Mouse (Mus musculus): ENCODE results near the gene Osbpl6.
"Not testable (repeated sequence)": the region's sequence is repeated elsewhere in the genome, so short reads cannot be mapped to it uniquely, and the experiment has no call there.

Gene Osbpl6

GRCm38 (mm10) chr2:76621724-76622123 is 215.4 kb downstream of the Osbpl6 start:
- in situ Hi-C loops (cut with MboI; ENCODE audit: unreplicated experiment in 2 of 2), result no loop called here

DNA sequence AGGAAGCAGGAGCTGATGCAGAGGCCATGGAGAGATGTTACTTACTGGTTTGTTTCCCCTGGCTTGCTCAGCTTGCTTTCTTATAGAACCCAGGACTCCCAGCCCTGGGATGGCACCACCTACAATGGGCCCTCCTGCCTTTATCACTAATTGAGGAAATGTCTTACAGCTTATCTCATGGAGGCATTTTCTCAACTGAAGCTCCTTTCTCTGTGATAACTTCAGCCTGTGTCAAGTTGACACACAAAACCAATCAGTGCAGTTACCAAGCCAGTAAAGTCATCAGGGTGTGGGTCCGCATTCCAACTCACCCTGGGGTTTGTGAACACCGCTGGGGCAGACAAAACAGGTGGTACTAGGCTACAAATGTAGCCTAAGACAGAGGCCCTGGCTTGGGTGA is 216.0 kb downstream of the Osbpl6 start:
- in situ Hi-C loops (cut with MboI; ENCODE audit: unreplicated experiment in 2 of 2), result not testable (repeated sequence)

GRCm38 (mm10) chr2:76630293-76630692 is 224.0 kb downstream of the Osbpl6 start:
- in situ Hi-C loops (cut with MboI; ENCODE audit: unreplicated experiment in 2 of 2), result no loop called here

DNA sequence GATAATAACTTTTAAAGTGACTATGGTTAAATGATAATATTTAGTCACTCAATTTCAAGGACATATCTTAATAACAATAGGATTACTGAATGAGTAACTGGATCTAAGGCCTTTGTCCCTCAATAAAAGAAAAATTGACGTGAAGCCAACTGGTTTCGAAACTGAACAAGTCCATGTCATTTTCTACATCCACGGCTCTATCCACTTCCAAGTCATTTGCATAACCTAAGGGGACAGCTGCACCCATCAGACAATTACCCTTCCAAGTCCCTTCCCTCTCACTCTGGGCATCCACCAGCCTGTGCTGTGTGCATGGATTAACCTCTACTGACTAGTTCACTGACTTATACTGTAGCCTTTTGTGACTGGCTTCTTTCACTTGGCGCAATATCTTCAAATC is 225.3 kb downstream of the Osbpl6 start:
- in situ Hi-C loops (cut with MboI; ENCODE audit: unreplicated experiment in 2 of 2), result no loop called here

GRCm38 (mm10) chr2:76639637-76640036 is 233.3 kb downstream of the Osbpl6 start:
- in situ Hi-C loops (cut with MboI; ENCODE audit: unreplicated experiment in 2 of 2), result loop anchor here in 1 of 2 experiments (10.0 kb wide), 1 partner anchor 265 kb away; no protein-coding TSS in a partner anchor

DNA sequence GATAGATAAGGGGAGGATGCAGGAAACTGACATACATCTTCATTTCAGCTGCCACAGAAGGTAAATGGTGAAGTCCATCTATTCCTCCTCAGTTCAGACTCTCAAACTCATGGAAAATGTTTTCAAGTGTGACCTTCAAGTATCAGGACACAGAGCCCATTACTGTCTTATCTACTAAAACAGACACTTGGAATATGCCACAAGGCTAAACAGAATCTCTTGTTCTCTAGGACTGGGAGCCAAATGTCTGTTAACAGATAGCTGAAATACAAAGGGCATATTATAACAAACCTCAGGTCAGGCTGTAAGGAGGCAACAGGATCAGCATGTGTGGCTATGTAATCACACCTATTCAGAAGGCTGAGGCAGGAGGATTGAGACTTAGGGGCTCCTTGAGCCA is 237.5 kb downstream of the Osbpl6 start:
- in situ Hi-C loops (cut with MboI; ENCODE audit: unreplicated experiment in 2 of 2), result loop anchor here in 1 of 2 experiments (10.0 kb wide), 1 partner anchor 269 kb away; no protein-coding TSS in a partner anchor

DNA sequence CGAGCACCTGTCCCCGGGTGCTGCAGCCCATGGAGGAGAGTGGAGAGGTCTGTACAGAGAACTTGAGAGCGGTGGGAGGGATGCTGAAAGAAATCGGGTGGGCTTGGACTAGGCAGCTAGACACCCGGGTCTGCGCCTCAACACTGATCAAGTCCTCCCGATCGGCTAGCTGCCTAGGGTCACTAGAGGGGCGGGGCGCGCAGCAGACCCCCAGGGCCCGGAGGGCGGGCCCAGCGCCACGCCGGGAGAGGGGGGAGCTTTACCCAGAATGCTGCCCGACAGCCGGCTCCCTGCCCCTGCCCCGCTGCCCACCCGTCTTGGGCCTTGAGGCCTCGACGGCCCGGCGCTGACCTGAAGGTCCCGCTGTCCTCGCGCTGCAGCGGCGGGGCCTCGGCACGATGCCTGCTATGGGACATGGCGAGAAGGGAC is 241.1 kb downstream of the Osbpl6 start:
- in situ Hi-C loops (cut with MboI; ENCODE audit: unreplicated experiment in 2 of 2), result loop anchor here in 1 of 2 experiments (10.0 kb wide), 1 partner anchor 273 kb away; no protein-coding TSS in a partner anchor

GRCm38 (mm10) chr2:76647883-76648570 is 241.7 kb downstream of the Osbpl6 start, which contains the start of the genes Prkra and Pjvk:
Gene Prkra (minus strand): TSS chr2:76648015.
Gene Pjvk (plus strand): TSS chr2:76648476.
- in situ Hi-C loops (cut with MboI; ENCODE audit: unreplicated experiment in 2 of 2), result loop anchor here in 1 of 2 experiments (10.0 kb wide), 1 partner anchor 273 kb away; no protein-coding TSS in a partner anchor

DNA sequence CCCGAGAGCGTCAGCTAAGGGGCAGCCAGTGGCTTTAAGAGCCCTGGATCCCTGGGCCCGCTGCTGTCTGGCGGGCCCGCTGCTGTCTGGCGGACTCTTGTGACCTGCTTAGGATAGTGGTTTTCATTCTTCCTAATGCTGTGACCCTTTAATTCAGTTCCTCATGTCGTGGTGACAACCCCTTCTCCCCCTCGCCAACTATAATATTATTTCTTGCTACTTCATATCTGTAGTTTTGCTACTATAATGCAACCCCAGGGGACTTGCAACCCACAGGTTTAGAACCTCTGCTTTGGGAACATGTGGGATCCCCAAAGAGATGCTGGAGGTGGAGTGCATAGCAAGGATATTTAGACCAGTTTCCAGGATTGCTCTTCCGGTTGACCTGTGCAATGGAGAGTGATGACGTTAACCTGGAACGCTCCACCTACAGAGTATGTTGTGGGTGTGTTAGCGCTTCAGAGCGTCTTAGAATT is 242.4 kb downstream of the Osbpl6 start:
- in situ Hi-C loops (cut with MboI; ENCODE audit: unreplicated experiment in 2 of 2), result loop anchor here in 1 of 2 experiments (10.0 kb wide), 1 partner anchor 274 kb away; no protein-coding TSS in a partner anchor
